Mouse (Mus musculus): ENCODE measurements around the gene Cnksr2. TPM values are rescaled to one million over a fixed set of nuclear protein-coding genes. Genes with fewer than 3 reads are reported as not detected.

Gene Cnksr2
- polyA plus RNA-seq (2017; shearing (Covaris generic)) = not detected

DNA sequence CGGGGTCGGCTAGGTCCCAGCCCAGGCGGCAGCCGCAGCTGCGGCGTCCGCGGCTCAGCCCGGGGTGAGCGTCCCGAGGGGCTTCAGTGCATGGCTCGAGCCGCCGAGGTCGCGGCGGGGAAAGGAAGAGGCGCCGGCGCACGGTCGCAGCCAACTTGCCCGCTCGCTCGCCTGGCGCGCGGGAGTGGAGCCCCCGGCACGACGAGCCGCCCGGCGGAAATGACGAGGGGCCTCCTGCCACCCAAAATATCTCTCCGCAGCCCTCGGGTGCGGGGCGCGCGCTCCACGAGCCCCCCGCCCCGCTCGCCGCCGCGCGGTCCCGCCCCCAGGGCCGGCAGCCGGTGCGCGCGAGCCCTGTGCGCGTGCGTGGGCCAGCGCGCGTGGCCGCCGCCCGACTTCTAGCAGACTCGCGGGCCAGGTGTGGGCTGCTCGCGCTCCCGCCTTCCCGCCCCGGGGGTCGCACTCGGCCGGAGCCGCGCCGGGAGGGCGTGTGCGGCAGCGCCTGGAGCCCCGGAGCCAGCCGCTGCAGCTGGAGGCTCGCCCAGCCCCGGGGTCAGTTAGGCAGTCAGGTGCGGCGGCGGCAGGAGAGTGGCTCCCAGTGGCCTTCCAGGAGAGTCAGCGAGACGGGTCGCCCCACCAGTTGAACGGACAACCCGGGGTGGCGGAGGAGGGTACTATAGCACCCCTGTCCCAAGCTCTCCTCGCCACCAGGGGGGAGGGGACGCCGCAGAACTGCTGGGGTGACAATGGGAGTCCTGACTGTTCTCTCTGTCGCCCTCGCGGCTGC lies at the start of gene Cnksr2:
TSS of gene Cnksr2 (minus strand) at position 238 of the 787 bp plus-strand sequence.
- ATAC-seq = no peak

DNA sequence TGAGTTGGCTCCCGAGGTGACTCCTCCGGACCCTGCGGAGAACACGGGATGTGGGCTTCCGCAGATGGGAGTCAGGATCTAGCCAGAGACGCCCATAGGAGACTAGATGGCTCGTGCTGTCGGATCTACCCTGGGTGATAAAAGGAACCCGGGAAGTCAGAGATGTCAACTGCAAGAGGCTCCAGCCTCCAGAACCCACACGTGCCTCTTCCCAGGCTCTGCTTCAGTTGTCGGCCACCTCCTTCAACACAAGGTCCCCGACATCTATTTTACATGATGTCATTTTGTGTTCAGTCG lies 698 bp upstream of the Cnksr2 start:
- no peak for ATAC-seq

DNA sequence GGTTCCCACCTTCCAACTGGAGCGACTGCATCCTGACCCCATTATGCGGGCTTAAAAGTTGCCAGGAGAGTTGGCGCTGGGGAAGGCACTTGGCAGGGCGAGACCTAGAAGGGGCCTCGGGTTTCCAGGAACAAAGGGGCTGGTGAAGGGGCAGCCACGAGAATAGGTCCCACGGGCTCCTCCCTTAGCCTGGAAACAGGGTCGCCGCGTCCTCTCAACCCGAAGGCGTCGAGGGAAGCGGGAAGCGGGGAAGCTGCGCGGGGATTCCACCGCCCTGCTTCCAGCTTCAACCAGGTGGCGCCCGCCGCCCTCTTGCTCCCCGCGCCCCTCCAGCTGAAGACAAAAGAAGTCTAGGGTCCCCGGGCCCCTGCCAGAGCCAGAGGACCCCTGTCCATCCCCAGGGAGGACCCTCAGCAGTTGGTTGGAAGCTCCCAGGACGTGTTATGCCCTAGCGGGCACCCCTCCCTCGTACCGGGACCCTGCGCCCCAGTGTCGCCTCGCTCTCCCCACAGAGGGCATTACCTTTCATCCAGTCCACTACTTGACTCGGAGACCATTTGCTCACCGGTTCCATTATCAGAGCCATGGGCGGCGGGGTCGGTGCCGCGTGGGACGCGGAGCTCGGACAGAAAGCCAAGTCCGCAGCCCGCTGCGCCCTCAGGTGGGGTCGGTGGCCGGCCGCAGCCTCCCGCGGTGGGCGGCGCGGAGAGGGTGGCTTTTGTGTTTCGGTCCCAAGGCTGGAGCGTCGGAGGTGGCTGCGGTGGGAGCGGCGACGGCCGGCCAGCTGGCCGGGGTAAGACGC lies 638 bp downstream of the Cnksr2 start:
- ATAC-seq = no peak

DNA sequence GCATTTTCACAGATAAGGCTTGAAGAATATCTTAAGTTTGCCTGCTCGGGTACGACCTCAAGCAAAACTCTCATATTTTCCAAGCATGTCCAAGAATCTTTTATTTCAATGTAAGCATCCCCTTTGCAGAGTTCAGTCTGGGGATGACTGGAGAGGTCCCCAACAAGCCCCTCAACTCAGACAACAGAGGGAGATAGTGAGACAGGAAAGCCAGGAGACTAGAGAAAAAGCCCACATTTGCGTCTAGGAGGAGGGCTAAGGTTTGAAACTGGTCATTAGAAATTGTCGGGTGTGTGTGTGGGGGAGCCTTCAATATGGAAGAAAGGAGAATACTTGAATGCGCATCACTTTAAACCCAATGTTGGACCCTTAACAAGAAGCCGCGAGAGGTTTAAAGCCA lies 1.4 kb downstream of the Cnksr2 start:
- ATAC-seq = no peak

DNA sequence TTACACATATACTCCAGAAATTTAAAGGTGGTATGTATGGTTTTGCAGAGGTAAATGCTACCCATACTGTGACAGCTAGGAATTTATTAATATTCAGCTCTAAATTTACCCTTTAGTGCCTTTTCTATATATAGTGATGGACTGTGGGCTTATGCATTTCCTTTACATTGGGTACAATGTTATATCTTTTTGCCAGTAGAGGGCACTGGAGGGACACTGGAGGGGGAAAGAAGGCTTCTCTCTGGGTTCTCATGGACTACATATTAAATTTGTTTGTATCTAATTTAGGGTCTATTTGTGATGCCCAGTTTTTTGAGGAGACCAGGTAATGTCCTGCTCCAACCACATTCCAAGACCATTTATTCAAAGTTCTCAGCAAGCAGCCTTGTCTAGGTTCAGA lies 91.4 kb downstream of the Cnksr2 start:
- no peak for ATAC-seq

DNA sequence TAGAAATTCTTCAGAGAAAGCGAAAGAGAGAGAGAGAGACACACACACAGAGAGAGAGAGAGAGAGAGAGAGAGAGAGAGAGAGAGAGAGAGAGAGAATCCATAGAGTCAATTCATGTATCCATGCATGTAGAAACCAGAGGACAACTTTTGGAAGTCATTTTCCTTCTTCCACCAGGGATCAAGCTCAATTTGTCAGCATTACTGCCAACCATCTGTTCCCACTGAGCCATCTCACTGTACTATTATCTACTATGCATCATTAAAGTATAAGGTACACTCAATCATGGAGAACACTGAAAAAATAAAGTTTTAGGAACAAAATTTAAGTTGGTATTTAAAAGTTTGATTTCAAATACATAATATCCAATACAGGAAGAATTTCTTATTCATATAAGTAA lies 93.8 kb downstream of the Cnksr2 start:
- no peak for ATAC-seq

DNA sequence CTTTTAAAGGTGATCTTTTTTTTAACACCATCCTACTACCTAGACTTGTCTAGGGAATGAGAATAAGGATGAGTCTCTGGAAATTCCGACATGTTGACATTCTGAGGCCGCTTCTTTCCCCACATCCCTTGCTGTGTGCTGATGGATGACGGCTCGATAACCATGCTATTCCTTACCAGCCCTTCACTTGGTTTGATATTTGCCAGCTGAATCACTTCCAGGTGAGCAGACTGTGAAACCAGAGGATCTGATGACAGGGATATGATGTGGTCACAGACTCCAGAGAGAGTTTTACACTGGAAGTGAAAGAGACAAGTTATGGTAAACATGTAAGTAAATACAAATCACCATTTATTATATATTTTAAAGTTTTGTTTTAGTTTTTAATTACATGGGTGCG lies 98.0 kb downstream of the Cnksr2 start:
- ATAC-seq = no peak

DNA sequence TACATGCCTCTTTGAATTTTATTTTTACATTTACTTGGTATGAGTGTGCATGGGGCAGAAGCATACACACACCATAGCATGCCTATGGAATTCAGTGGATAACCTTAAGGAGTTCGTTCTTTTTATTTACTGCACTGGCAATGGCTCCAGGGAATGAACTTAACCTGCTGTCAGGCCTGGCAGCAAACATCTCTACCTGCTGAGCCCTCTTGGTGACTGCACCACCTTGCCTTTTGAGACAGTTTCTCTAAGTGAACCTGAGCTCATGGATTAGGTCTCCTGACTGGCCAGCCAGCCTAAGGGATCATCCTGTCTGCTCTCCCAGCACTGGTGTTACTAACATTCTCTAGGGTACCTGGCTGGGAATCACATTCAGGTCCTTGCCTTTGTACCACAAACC lies 106.5 kb downstream of the Cnksr2 start:
- no peak for ATAC-seq

DNA sequence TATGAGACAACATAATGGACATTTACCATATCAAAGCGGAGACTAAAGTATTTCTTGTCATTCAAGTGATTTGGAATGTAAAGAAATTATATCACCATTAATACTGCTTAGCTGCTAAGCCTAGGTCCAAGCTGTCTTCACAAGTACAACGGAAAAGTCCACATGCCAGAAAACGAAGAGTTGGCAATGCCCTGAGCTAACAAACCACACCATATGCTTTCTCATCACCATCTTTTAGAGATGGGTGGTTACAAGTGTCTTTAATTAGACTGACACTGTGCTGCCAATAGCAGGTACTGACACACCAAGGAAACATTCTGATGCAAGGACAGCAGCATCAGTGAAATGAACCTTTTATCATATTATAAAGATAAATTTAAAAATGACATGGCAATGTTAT lies 123.0 kb downstream of the Cnksr2 start:
- ATAC-seq = no peak

DNA sequence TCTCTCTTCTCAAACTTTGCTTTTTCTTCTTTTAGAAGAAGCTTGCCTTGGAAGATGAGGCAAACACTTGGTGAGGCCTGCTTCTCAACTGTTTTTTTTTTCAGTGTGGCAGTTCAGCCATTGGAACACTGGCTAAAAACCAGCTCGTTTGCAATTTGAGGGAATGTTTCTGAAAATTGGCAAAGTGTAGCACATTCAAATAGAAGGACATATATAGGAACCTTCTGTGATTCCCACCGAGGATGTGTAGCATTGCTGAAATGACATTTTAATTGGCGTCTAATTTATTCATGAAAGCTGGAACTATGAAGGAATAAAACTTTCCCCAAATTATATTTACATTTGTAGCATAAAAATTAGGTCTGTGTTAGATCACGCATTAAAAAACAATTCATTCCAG lies 213.1 kb downstream of the Cnksr2 start:
- no peak for ATAC-seq

DNA sequence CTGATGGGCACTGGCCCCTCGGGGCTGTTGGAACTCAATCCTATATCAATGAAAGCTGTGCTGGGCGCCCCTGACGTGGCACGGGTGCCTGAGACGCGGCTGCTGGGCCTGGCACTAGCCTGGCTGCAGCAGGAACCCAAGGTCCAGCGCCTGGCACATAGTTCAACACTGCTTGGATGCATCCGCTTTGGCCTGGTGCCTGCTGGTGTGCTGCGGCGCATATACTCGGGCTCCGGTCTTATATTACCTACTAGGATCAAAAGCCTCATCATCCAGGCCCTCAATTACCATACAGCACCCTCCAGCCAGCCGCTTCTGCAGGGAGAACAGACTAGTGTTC lies 224.2 kb downstream of the Cnksr2 start:
- ATAC-seq = no peak

DNA sequence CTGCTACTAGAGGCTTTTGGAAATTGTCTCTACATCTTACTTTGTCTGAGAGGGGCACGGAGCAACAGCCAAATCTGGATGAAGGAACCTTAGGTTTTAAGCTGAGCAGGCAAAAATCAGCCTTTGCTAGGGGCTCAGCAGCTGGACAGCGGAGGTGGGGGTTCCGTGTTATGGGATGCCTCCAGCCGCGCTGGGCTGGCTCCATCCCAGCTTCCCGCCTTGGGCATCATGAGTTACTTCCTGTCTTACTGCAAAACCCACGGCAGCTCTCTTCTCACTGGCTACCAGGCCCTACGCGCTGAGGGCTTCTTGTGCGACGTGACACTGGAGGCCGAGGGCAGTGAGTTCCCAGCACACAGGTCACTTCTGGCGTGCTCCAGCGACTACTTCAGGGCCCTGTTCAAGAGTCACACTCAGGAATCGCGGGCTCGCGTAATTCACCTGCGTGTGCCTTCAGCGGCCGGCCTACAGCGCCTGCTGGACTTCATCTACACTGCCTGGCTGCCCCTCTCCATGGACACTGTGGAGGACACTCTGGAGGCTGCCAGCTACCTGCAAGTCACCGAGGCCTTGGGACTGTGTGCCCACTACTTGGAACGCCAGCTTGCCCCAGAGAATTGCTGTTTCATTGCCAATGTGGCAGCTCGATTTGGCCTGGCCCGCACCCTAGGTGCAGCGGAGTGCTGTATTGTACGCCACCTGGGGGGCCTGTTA lies 224.7 kb downstream of the Cnksr2 start, which contains the start of gene Klhl34:
TSS of gene Klhl34 (plus strand) at position 229 of the 714 bp plus-strand sequence.
- no peak for ATAC-seq

DNA sequence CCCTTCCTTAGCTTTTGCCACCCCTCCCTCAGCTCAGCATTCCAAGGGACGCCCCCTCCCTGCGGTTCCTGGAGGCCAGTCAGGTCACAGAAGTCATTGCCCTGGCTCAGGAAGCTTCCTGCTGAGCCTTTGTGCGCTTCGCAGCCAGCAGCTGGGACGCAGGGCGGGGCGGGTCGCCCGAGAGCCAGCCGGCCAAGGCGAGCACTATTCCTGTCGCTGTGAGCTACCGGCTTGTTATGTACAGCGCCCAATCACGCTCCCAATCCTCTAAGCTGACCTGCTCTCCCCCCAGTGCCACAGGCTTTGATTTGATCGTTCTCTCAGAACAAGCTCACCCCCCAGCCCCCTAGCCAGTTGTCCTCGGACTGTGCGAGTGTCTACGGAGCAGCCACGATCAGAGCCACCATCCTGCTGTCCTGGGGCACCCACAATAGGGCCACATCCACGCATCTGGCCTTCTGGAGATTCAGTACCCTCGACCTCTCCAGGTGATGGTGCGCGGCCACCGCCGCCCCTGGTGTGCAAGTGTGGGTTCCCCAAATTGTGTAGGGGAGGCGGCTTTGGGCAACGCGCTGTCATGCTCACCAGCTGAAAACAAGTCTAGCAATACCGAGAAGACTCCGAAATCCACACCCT lies 225.4 kb downstream of the Cnksr2 start:
- no peak for ATAC-seq

DNA sequence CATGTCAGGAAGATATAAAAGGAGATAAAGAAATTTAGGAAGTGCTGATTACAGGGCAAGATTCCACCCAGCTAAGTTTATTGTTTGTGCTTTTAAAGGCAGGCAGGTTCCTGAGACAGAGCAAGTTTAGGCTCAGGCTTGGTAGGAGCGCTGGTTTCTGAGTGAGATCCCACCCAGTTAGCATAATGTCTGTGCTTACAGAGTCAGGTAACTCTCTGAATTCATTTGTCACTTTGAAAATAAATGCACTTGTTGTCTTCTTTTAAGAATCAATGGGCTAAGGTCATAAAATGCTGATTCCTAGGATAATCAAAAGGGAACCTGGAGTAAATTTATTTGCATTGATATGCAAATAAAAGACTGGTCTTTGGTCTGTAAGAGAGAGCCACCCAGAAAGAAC lies 233.4 kb downstream of the Cnksr2 start:
- ATAC-seq = no peak

DNA sequence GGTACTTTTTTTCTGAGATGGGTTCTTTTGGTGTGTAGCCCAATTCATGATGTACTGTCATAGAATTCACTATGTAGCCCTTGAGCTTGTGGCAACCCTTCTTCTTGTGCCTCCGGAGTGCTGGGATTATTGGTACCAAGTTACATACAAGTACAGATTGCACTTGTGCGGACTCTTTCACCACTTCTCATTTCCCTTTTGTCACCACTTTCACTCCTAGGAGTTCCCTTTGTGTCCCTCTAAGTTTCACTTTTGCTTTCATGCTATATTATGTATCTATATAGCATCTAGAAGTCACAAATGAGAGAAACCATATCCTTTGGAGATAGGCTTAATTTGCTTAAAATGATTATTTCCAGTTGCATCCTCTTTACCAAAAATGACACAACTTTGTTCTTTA lies 241.4 kb downstream of the Cnksr2 start:
- ATAC-seq = no peak

Other genes with a start within 250 kb of the Cnksr2 start
- gene Klhl34, start 224.9 kb downstream of the Cnksr2 start, polyA plus RNA-seq (2017; shearing (Covaris generic)) = not detected

All from activated CD4-positive, CD25-positive, alpha-beta regulatory T cell, adult 4 months (primary cell).